Mouse (Mus musculus) thymus, adult 2 months (tissue): Measurements from ENCODE around the gene Pms2.

Experiments
- CTCF ChIP-seq: fragments of 200-500 bp; IDR thresholded peaks from 2 replicates; pipeline ENCODE4 v1.5.1; 2012; ENCODE audit warnings: mild to moderate bottlenecking, control low read depth, low read length, moderate library complexity, borderline replicate concordance; ENCODE audit not compliant: control insufficient read depth, poor library complexity, insufficient read depth; ENCODE audit errors: extremely low read depth
- POLR2A ChIP-seq: fragments of 200-500 bp; IDR thresholded peaks from 2 replicates; pipeline ENCODE4 v1.6.1; 2012; ENCODE audit warnings: mild to moderate bottlenecking, low read length, control low read depth, moderate library complexity; ENCODE audit not compliant: control insufficient read depth, poor library complexity, insufficient read depth; ENCODE audit errors: extremely low read depth

DNA sequence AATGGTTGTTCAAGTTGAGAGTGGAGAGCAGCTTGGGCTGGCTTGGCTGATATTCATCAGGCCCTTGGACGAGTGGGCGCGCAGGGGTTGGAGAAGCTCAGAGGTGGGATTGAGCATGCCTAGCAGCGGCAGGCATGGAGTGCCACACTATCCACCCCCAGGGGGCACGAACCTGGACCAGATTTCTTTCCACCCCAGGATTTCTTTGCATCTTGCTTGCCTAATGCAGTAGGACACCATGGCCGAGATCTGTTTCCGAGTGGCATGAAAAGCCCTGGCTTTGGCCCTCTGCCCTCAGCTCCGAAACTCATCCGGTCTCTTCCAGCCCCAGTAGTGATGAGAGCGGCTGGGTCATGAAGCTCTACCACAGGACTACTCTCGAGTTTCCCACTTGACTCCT, 23.6 kb downstream of the Pms2 start:
- TF ChIP-seq CTCF (no peak), POLR2A (no peak)
